Mouse (Mus musculus) NIH3T3 (cell line): ENCODE measurements around the gene Zfp488.

Experiments used
- DNase-seq: peaks from one replicate; pipeline ENCODE4 v3.0.0-alpha.2; 2012; ENCODE audit warnings: low read depth

Zfp488 gene

GRCm38 (mm10) chr14:33946125-33946524, 32.4 kb downstream of the Zfp488 start:
- no peak for DNase-seq

GRCm38 (mm10) chr14:33942222-33942621, 36.3 kb downstream of the Zfp488 start:
- DNase-seq, result no peak

- no peak for DNase-seq
Measured at GRCm38 (mm10) chr14:33940739-33941138, 37.8 kb downstream of the Zfp488 start, which contains the start of gene Gdf2. Gene Gdf2, plus strand, starts transcription at chr14:33941039.

- no peak for DNase-seq
Measured at GRCm38 (mm10) chr14:33939117-33939516, 39.4 kb downstream of the Zfp488 start.

GRCm38 (mm10) chr14:33933778-33934317, 44.7 kb downstream of the Zfp488 start:
- peak; percentile 41 for DNase-seq

- DNase-seq, result peak; percentile 48
Measured at GRCm38 (mm10) chr14:33932935-33933703, 45.4 kb downstream of the Zfp488 start.

- no peak for DNase-seq
Measured at GRCm38 (mm10) chr14:33931853-33932252, 46.7 kb downstream of the Zfp488 start.

GRCm38 (mm10) chr14:33923168-33924070, 55.1 kb downstream of the Zfp488 start, which contains the start of gene Gdf10:
Gene Gdf10, plus strand, starts transcription at chr14:33923587.
- DNase-seq, result no peak

- no peak for DNase-seq
Measured at GRCm38 (mm10) chr14:33922771-33923167, 55.8 kb downstream of the Zfp488 start.

- DNase-seq, result no peak
Measured at GRCm38 (mm10) chr14:33920727-33921559, 57.6 kb downstream of the Zfp488 start.
